Mouse (Mus musculus) G1E (cell line): ENCODE data around the gene Vmn2r38. TPM values are rescaled to one million over a fixed set of nuclear protein-coding genes. Genes with fewer than 3 reads are reported as not detected.
"Not testable (repeated sequence)": the region's sequence is repeated elsewhere in the genome, so short reads cannot be mapped to it uniquely, and the experiment has no call there.

ENCODE experiments used
- ATAC-seq: 2 replicates; pipeline ENCODE4 v1.8.0; 2016; ENCODE audit warnings: mild to moderate bottlenecking; ENCODE audit not compliant: insufficient number of reproducible peaks, poor library complexity, low FRiP score, severe bottlenecking; ENCODE audit errors: extremely low read depth
- DNase-seq: peaks from one replicate; pipeline ENCODE4 v3.0.0; 2012; ENCODE audit warnings: low spot score
- H3K27me3 ChIP-seq: 2 replicates; pipeline ENCODE4 v1.6.1; 2012; ENCODE audit warnings: mild to moderate bottlenecking, low read length, inconsistent platforms; ENCODE audit not compliant: insufficient read depth
- H3K36me3 ChIP-seq: replicated peaks from 2 replicates; pipeline ENCODE3; 2012; ENCODE audit warnings: mild to moderate bottlenecking, inconsistent platforms
- H3K4me1 ChIP-seq: 2 replicates; pipeline ENCODE4 v1.6.1; 2012; ENCODE audit warnings: low read depth, low read length, inconsistent platforms, mixed read lengths; ENCODE audit not compliant: insufficient read depth
- H3K4me3 ChIP-seq: 2 replicates; pipeline ENCODE4 v1.5.1; 2012; ENCODE audit warnings: low read depth, mild to moderate bottlenecking, inconsistent platforms, low read length, moderate library complexity, mixed read lengths
- H3K9me3 ChIP-seq: replicated peaks from 2 replicates; pipeline ENCODE4 v1.6.1; 2012; ENCODE audit warnings: inconsistent platforms
- polyA plus RNA-seq: library from polyadenylated mRNA; stranded (reverse); fragments of >175 nt; gene quantifications from 2 replicates; pipeline ENCODE4 v1.2.3, GENCODE M21; 2012
- total RNA-seq, 2 experiments: library from RNA; stranded (forward) in 1 of 2; stranded (reverse) in 1 of 2; fragments of 200-1000 nt in 1 of 2; fragments of >200 nt in 1 of 2; fragmentation: Nextera tagmentation in 1 of 2; gene quantifications; 2 replicates each; pipeline ENCODE4 v1.2.3; 2014 to 2017

Gene Vmn2r38
- total RNA-seq (2014; fragmentation: Nextera tagmentation) (not detected in 2 replicates), total RNA-seq (2017) (0.16 TPM in 1 of 2 replicates, not detected in the other), polyA plus RNA-seq (0.01 TPM in 1 of 2 replicates, not detected in the other)

GRCm38 (mm10) chr7:9097781-9098180 lies at the start of gene Vmn2r38:
Gene Vmn2r38 (minus strand): TSS chr7:9097881.
- H3K4me1 ChIP-seq, ATAC-seq, H3K36me3 ChIP-seq, H3K9me3 ChIP-seq, H3K27me3 ChIP-seq, H3K4me3 ChIP-seq, DNase-seq: not testable (repeated sequence)

- not testable (repeated sequence) for H3K9me3 ChIP-seq, H3K4me3 ChIP-seq, H3K27me3 ChIP-seq, H3K36me3 ChIP-seq, DNase-seq, ATAC-seq, H3K4me1 ChIP-seq
These were observed 32.3 kb downstream of the Vmn2r38 start for GRCm38 (mm10) chr7:9065353-9065752.

GRCm38 (mm10) chr7:9030698-9031097 lies 67.0 kb downstream of the Vmn2r38 start, which contains the start of gene Vmn2r39:
Gene Vmn2r39 (minus strand): TSS chr7:9030798.
- not testable (repeated sequence) for H3K36me3 ChIP-seq, ATAC-seq, H3K9me3 ChIP-seq, H3K27me3 ChIP-seq, H3K4me3 ChIP-seq, H3K4me1 ChIP-seq, DNase-seq

Other genes starting within 250 kb of the Vmn2r38 start
- not detected in 2 replicates for gene Vmn2r40, start 166.4 kb downstream of the Vmn2r38 start, total RNA-seq (2014; fragmentation: Nextera tagmentation)
- gene Vmn2r40, start 166.4 kb downstream of the Vmn2r38 start, total RNA-seq (2017): not detected in 2 replicates
- gene Vmn2r40, start 166.4 kb downstream of the Vmn2r38 start, polyA plus RNA-seq: not detected in 2 replicates
- not detected in 2 replicates for gene Vmn2r39, start 67.1 kb downstream of the Vmn2r38 start, total RNA-seq (2014; fragmentation: Nextera tagmentation)
- 0.06 TPM in 1 of 2 replicates, not detected in the other for gene Vmn2r39, start 67.1 kb downstream of the Vmn2r38 start, total RNA-seq (2017)
- not detected in 2 replicates for gene Vmn2r39, start 67.1 kb downstream of the Vmn2r38 start, polyA plus RNA-seq
- gene Vmn2r37, start 125.8 kb upstream of the Vmn2r38 start, total RNA-seq (2014; fragmentation: Nextera tagmentation): not detected in 2 replicates
- gene Vmn2r37, start 125.8 kb upstream of the Vmn2r38 start, total RNA-seq (2017): 0.11 TPM in 1 of 2 replicates, not detected in the other
- not detected in 2 replicates for gene Vmn2r37, start 125.8 kb upstream of the Vmn2r38 start, polyA plus RNA-seq